Mouse (Mus musculus): ENCODE data around the gene Cdk6.

Cdk6 gene

GRCm38 (mm10) chr5:3554198-3554597 is 212.9 kb downstream of the Cdk6 start:
- no peak for DNase-seq (ENCODE audit: low spot score in 2 of 2)

GRCm38 (mm10) chr5:3571266-3571665 is 230.0 kb downstream of the Cdk6 start, which contains the start of gene 1700109H08Rik:
Gene 1700109H08Rik, plus strand, starts transcription at chr5:3571566.
- DNase-seq (ENCODE audit: low spot score in 2 of 2): no peak

GRCm38 (mm10) chr5:3574825-3575224 is 233.5 kb downstream of the Cdk6 start:
- no peak for DNase-seq (ENCODE audit: low spot score in 2 of 2)

GRCm38 (mm10) chr5:3577939-3578338 is 236.7 kb downstream of the Cdk6 start:
- no peak for DNase-seq (ENCODE audit: low spot score in 2 of 2)

- no peak for DNase-seq (ENCODE audit: low spot score in 2 of 2)
Measured at GRCm38 (mm10) chr5:3579066-3579465, 237.8 kb downstream of the Cdk6 start.

All from frontal cortex, postnatal 10 days (tissue).